Mouse (Mus musculus): ENCODE measurements at regions not wholly inside any gene's neighbourhood (a gene's known extent, or its start where the extent isn't known, plus 50 kb on each side); places are given as distances from the start of the nearest gene placed in this dataset.

DNA sequence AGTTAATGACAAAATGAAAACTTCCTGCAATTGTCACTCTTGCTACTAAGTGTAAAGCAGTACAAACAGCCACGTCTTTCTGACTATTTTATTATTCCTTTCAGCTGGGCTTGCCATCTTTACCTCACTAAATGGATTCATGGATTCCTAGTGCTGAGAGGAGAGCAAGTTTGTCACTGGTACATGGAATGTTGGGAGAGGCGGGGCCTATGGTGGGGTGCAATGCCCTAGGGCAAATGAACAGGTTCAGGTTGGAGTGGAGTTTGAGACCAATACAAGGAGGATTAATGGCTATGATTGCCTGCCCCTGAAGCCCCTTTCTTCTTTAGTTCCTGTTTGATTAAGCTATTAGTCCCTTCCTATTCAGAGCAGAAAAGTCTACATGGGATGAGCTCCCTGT is 232.9 kb upstream of the Lyplal1 start:
- Histone ChIP-seq H3K27ac (replicated peaks) (no peak overlapping the region), H3K4me3 (no peak overlapping the region), H3K36me3 (replicated peaks) (no peaks in the 10 kb centered on the region), H3K27me3 (replicated peaks; ENCODE audit: low read depth, poor library complexity, severe bottlenecking) (no peaks in the 10 kb centered on the region), H3K4me1 (no peaks in the 10 kb centered on the region), H3K9me3 (no peaks in the 10 kb centered on the region)
- WGBS = 85% methylated on average over 2 of the region's 2 CpGs
- DNase-seq (ENCODE audit: low spot score) = no peak

DNA sequence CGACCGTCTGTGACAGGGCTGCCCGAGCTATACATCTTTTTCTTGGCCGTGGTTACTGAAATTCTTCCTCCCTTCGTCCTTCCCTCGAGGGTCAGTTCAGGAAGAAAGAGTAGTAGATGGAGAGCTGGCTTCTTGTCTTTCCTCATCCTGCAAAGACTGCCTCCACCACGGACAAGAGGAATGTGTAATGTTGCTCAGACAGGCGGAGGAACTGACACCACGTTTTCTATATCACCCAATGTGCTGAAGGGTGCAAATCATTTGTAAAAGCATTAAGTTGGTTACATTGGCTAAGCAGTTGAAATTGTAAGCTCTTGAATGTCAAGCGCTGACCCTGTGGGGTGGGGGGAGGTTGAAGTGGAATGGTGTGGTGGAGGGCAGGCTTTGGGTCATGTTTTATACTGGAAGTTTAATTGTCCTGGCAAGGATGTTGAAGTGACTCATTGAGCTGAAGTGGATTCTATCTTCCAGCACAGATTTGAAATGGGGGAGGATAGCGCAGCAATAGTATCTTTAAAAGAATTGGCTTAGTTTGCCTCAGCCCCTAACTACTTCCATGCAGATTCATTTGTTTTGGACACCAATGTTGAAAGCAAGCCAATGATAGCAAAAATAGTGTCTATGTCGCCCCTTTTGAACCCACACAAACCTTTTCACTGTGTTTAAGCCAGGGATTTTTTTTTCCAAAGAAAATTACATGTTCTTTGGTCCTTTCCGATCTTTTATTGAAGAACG is 230.5 kb upstream of the Lyplal1 start:
- Histone ChIP-seq H3K9me3 (no peaks in the 10 kb centered on the region), H3K4me1 (no peaks in the 10 kb centered on the region), H3K36me3 (replicated peaks) (no peaks in the 10 kb centered on the region), H3K27ac (replicated peaks) (no peak overlapping the region), H3K27me3 (replicated peaks; ENCODE audit: low read depth, poor library complexity, severe bottlenecking) (no peaks in the 10 kb centered on the region), H3K4me3 (no peak overlapping the region)
- 85% methylated on average over 14 of the region's 14 CpGs for WGBS
- no peak for DNase-seq (ENCODE audit: low spot score)

DNA sequence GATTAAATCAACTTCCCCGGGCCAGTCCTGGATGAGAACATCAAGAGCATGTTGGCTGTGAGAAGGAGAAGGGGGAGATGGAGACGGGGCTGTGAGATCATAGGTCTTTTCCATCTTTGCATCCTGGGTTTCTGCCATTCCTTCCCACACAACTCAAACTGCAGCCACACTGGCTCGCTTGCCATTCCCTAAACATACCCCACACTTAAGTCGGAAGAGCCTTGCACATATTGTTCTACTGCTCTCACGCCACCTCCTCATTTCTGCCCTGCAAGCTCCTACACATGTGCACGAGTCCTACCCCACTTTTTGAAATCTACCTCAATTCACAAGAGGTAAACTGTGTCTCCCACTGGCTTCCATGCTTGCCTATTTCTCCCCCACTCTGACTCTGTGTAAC is 228.3 kb upstream of the Lyplal1 start:
- Histone ChIP-seq H3K4me3 (no peak overlapping the region), H3K27ac (replicated peaks) (no peak overlapping the region), H3K4me1 (no peaks in the 10 kb centered on the region), H3K9me3 (no peaks in the 10 kb centered on the region), H3K36me3 (replicated peaks) (no peaks in the 10 kb centered on the region), H3K27me3 (replicated peaks; ENCODE audit: low read depth, poor library complexity, severe bottlenecking) (no peaks in the 10 kb centered on the region)
- WGBS = 93% methylated on average over 6 of the region's 6 CpGs
- DNase-seq (ENCODE audit: low spot score) = no peak

DNA sequence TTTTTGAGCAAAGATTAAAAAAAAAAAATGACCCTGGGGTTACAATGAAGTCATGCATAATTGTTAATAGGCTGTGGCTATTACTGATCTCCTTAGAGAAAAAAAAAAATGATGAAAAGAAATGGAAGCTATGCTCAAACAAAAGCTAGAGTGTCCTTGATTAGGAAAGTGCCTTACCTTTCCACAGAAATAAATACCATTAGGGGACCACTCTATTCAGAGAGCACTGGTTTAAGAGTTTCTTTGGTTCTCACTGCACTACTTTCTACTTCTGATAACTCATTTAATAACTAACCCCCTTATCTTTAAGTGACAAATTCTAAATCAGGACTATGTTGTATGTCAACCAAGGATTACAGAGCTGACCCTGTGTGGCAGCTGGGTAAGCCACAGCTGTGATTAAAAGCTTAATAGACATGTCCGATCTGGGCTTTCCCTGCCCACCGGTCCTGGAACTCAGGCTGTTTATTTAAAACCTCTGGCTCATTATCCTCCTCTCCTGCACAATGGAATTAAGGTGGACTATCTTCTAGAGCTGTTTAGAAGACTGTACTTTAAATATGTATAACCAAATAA is 225.9 kb upstream of the Lyplal1 start:
- Histone ChIP-seq H3K9me3 (no peaks in the 10 kb centered on the region), H3K4me3 (no peak overlapping the region), H3K27me3 (replicated peaks; ENCODE audit: low read depth, poor library complexity, severe bottlenecking) (no peaks in the 10 kb centered on the region), H3K4me1 (peaks cover 6% of the 10 kb centered on the region; the same call in 1 of the 2 replicates), H3K27ac (replicated peaks) (no peak overlapping the region), H3K36me3 (replicated peaks) (no peaks in the 10 kb centered on the region)
- WGBS = 45% methylated on average over 2 of the region's 2 CpGs
- DNase-seq (ENCODE audit: low spot score) = no peak

DNA sequence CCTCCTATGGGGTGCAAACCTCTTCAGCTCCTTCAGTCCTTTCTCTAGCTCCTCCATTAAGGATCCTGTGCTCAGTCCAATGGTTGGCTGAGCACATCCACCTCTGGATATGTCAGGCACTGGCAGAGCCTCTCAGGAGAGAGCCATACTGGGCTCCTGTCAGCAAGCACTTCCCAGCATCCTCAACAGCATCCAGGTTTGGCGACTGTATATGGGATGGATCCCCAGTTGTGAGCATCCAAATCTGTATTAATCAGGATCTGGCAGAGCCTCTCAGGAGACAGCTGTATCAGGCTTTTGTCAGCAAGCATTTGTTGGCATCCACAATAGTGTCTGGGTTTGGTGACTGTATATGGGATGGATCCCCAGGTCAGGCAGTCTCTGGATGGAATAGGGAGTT is 225.3 kb upstream of the Lyplal1 start:
- H3K27ac ChIP-seq (replicated peaks) = no peak overlapping the region
- no peak overlapping the region for H3K4me3 ChIP-seq
- WGBS = 89% methylated on average over 1 of the region's 1 CpGs
- H3K4me1 ChIP-seq = peaks cover 6% of the 10 kb centered on the region; the same call in 1 of the 2 replicates
- no peaks in the 10 kb centered on the region for H3K36me3 ChIP-seq (replicated peaks)
- H3K27me3 ChIP-seq (replicated peaks; ENCODE audit: low read depth, poor library complexity, severe bottlenecking) = no peaks in the 10 kb centered on the region
- no peak for DNase-seq (ENCODE audit: low spot score)
- H3K9me3 ChIP-seq = no peaks in the 10 kb centered on the region

DNA sequence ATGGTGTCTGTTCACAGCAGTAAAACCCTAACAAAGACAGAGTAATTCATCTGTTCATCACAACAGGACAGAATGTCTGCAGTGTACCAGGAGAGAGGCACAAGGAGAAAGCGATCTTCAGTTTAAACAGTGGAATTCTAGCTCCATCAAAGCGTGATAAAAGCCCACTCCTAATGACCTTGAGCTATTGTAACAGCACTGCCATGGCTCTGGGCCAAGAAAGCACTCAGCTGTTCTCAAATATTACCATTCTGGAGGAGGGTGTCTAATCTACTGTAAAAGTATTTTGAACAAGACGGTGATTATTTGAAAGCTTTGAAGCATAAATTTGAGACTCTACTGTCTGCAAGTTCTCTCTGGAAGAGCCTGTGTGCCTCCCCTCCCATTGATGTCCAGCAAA is 224.8 kb upstream of the Lyplal1 start:
- peaks cover 6% of the 10 kb centered on the region; the same call in 1 of the 2 replicates for H3K4me1 ChIP-seq
- no peak overlapping the region for H3K27ac ChIP-seq (replicated peaks)
- H3K9me3 ChIP-seq = no peaks in the 10 kb centered on the region
- H3K36me3 ChIP-seq (replicated peaks) = no peaks in the 10 kb centered on the region
- no peak for DNase-seq (ENCODE audit: low spot score)
- H3K4me3 ChIP-seq = no peak overlapping the region
- H3K27me3 ChIP-seq (replicated peaks; ENCODE audit: low read depth, poor library complexity, severe bottlenecking) = no peaks in the 10 kb centered on the region
- 86% methylated on average over 3 of the region's 3 CpGs for WGBS

DNA sequence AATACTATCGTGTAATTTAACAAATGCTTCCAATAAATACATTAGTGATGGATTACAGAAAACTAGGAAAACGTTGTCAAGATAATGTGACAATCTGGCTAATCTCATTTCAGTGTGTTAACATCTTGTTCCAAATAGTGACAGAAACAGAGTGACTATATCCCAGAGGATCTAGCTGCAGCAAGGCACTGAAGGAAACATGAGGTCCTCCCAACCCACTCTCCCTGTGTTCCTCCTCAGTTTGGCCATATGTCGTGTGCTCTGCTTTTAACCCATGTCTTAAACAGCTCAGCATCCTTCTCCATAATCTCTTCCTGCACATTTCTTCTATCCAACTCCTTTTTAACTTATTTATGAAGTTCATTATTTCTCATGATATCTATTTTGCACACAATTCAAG is 223.6 kb upstream of the Lyplal1 start:
- no peak for DNase-seq (ENCODE audit: low spot score)
- H3K4me3 ChIP-seq = no peak overlapping the region
- WGBS = 85% methylated on average over 3 of the region's 3 CpGs
- H3K27me3 ChIP-seq (replicated peaks; ENCODE audit: low read depth, poor library complexity, severe bottlenecking) = no peaks in the 10 kb centered on the region
- no peaks in the 10 kb centered on the region for H3K9me3 ChIP-seq
- no peaks in the 10 kb centered on the region for H3K36me3 ChIP-seq (replicated peaks)
- H3K27ac ChIP-seq (replicated peaks) = no peak overlapping the region
- H3K4me1 ChIP-seq = peaks cover 6% of the 10 kb centered on the region; the same call in 1 of the 2 replicates

DNA sequence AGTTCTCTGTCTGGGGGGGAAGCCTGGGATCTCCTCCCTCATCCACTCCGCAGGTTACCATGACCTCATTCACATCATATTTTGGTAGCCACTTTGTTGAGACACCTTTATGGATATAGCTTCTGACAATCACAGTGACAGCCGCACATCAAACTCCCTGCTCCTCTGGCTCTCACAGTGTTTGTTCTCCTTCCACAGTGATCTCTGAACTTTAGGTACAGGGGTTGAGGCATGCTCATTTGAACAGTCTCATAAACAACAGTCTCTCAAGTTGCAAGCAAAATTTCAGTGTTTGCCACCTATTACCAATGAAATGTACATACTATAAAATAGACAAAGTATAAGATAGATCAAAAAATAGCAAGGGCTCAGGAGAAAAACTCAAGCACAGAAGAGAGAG is 200.2 kb upstream of the Lyplal1 start:
- H3K9me3 ChIP-seq = no peaks in the 10 kb centered on the region
- no peaks in the 10 kb centered on the region for H3K36me3 ChIP-seq (replicated peaks)
- 89% methylated on average over 2 of the region's 2 CpGs for WGBS

DNA sequence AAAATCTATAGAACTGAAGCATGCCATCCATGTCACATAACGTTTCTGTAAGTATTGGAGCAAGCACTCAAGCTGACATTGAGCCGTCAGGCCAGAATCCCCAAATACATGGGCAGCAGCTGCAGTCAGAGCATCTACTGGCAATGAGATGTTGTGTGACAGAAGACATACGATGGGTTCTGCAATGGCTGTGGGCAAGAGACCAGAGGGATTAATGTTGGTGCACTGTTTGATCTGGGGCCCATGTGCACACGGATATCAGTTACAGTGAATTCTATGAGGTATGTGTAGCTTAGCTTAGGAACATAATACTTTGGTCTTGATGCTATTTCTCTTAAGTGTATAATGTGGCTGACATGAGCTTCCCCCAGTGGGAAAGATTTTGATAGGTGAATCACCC is 197.1 kb upstream of the Lyplal1 start:
- Histone ChIP-seq H3K36me3 (replicated peaks) (no peaks in the 10 kb centered on the region), H3K27me3 (replicated peaks; ENCODE audit: low read depth, poor library complexity, severe bottlenecking) (no peaks in the 10 kb centered on the region), H3K4me3 (no peak overlapping the region), H3K27ac (replicated peaks) (no peak overlapping the region), H3K4me1 (peaks cover 12% of the 10 kb centered on the region; the same call in 1 of the 2 replicates), H3K9me3 (no peaks in the 10 kb centered on the region)
- WGBS = 86% methylated on average over 4 of the region's 4 CpGs
- no peak for DNase-seq (ENCODE audit: low spot score)

More for the DNA sequence above, 200.2 kb upstream of the Lyplal1 start:
- Histone ChIP-seq H3K27ac (replicated peaks) (no peak overlapping the region), H3K4me3 (no peak overlapping the region), H3K4me1 (peaks cover 6% of the 10 kb centered on the region; the same call in 1 of the 2 replicates), H3K27me3 (replicated peaks; ENCODE audit: low read depth, poor library complexity, severe bottlenecking) (no peaks in the 10 kb centered on the region)
- no peak for DNase-seq (ENCODE audit: low spot score)

DNA sequence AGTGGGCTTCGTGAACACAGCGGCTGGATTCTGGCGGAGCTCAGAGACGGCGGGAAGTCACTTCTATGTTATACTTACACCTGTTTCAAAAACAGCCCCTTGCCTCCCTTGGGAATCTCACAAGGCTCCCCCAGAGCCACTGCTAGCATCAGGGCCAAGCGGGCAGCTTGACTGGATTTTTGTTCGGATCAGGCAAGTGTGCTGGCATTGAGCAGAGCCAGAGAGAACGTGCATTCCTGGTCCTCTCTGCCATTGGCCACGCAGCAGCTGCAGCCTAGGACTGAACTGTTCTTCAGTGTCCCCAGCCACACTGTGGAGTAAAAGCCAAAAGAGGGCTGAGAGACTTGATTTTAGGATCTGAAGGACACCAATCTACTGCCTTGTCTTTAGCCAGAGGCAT is 195.6 kb upstream of the Lyplal1 start:
- H3K4me3 ChIP-seq = no peak overlapping the region
- no peaks in the 10 kb centered on the region for H3K36me3 ChIP-seq (replicated peaks)
- no peaks in the 10 kb centered on the region for H3K9me3 ChIP-seq
- no peak overlapping the region for H3K27ac ChIP-seq (replicated peaks)
- no peak for DNase-seq (ENCODE audit: low spot score)
- peaks cover 12% of the 10 kb centered on the region; the same call in 1 of the 2 replicates for H3K4me1 ChIP-seq
- 88% methylated on average over 9 of the region's 9 CpGs for WGBS
- H3K27me3 ChIP-seq (replicated peaks; ENCODE audit: low read depth, poor library complexity, severe bottlenecking) = no peaks in the 10 kb centered on the region

DNA sequence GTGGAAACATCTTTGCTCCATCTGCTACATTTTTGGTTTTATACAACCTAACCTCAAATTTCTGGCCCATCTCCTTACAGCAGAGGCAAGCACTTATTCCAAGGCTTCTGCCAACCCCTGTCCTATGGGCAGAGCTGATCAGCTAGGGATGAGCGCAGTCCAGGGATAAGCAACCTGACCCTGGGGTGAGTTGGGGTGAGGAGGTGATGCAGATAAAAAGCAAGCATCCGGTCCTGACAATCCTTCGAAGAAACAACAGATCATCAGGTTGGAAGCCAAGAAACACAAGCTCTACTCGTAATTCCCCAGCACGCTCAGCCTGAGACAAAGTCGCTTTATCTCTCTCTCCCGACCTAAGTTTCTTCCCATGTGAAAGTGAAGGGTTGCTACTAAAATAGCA is 194.9 kb upstream of the Lyplal1 start:
- Histone ChIP-seq H3K4me3 (no peak overlapping the region), H3K9me3 (no peaks in the 10 kb centered on the region), H3K27ac (replicated peaks) (no peak overlapping the region), H3K36me3 (replicated peaks) (no peaks in the 10 kb centered on the region), H3K27me3 (replicated peaks; ENCODE audit: low read depth, poor library complexity, severe bottlenecking) (no peaks in the 10 kb centered on the region), H3K4me1 (peaks cover 12% of the 10 kb centered on the region; the same call in 1 of the 2 replicates)
- no peak for DNase-seq (ENCODE audit: low spot score)
- 85% methylated on average over 7 of the region's 7 CpGs for WGBS

DNA sequence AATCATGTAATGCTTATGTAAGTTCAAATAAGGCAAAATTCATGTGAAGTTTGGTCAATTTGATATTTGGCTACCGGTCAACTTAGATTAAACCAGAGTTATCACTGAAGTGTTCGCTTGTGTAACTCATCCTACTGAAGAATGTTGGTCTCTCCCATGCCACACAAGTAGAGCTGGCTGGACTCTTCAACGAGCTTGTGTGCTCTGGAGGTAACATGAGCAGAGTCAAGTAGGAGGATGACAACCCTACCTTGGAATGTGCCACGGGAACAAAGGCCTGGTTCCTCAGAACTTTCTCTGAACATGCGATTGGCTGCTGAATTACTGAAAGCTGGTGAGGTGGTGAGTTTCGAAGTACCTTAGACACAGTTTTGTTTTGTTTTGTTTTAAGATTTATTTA is 190.5 kb upstream of the Lyplal1 start:
- 80% methylated on average over 6 of the region's 6 CpGs for WGBS
- no peak for DNase-seq (ENCODE audit: low spot score)

DNA sequence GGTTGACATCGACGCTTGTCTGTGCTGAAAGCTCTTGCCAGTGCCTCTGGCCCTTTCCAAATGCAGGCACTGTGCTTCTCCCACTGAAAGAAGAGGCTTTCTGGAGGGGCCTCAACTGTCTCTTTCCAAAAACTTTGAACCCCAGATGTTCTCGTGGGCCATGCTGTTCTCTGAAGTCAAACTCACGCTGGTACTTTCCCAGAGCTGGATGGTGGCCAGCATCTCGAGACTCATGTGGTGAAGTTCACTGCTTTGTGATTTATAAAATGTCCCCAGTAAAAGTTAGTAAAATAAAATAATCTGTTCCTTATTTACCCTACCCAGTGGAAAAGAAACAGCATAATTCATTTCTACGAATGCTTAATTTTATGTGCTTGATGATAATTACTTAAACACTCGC is 180.4 kb upstream of the Lyplal1 start:
- 83% methylated on average over 7 of the region's 7 CpGs for WGBS
- Histone ChIP-seq H3K27ac (replicated peaks) (no peak overlapping the region), H3K36me3 (replicated peaks) (no peaks in the 10 kb centered on the region), H3K4me1 (no peaks in the 10 kb centered on the region), H3K27me3 (replicated peaks; ENCODE audit: low read depth, poor library complexity, severe bottlenecking) (no peaks in the 10 kb centered on the region), H3K4me3 (no peak overlapping the region), H3K9me3 (no peaks in the 10 kb centered on the region)
- DNase-seq (ENCODE audit: low spot score) = no peak

More for the DNA sequence above, 190.5 kb upstream of the Lyplal1 start:
- Histone ChIP-seq H3K4me1 (peaks cover 5% of the 10 kb centered on the region; the same call in 1 of the 2 replicates), H3K9me3 (no peaks in the 10 kb centered on the region), H3K4me3 (no peak overlapping the region), H3K27me3 (replicated peaks; ENCODE audit: low read depth, poor library complexity, severe bottlenecking) (no peaks in the 10 kb centered on the region), H3K27ac (replicated peaks) (no peak overlapping the region), H3K36me3 (replicated peaks) (no peaks in the 10 kb centered on the region)

Data from embryonic facial prominence, embryonic 10.5 days (tissue).